Mouse (Mus musculus): ENCODE measurements at regions not wholly inside any gene's neighbourhood (a gene's known extent, or its start where the extent isn't known, plus 50 kb on each side); places are given as distances from the start of the nearest gene placed in this dataset.

DNA sequence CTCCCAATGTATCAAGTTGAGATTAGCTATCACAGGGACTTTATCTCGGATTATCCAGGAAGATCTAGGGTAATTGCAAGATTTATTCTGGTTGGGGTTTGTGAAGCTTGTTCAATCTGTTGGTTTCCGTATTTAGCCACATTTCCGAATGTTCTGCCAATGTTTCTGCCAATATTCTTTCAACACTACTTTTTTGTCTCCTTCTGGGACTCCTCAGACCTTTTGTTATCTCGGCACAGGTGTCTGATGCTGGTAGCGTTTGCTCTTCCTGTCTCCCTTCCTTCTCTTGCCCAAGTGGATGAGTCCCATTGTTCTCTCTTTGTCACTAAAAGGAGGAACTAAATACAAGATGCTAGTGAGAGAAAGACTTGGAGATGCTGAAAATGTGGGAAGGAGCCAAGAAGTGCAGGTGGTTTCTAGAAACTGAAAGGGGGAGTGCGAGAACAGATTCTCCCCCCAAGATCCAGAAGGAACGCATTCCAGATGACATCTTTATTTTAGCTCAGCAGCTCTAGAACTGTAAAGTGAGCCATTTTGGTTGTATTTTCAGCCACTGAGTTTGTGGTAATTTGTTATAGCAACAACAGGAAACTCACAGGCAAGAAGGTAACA lies 159.7 kb downstream of the CK137956 start:
- TF ChIP-seq CTCF (conservative IDR thresholded peaks at IDR 0.05; ENCODE audit: low read length): no peak
- no peak for TF ChIP-seq POU5F1 (IDR thresholded peaks at IDR 0.05; ENCODE audit: borderline replicate concordance, low read length)
